Mouse (Mus musculus) heart, embryonic 10.5 days (tissue): ENCODE measurements at regions not wholly inside any gene's neighbourhood (a gene's known extent, or its start where the extent isn't known, plus 50 kb on each side); places are given as distances from the start of the nearest gene placed in this dataset.
A peak's percentile ranks its signal among the peaks of the same experiment; 100 is the strongest.
"Not testable (repeated sequence)": the region's sequence is repeated elsewhere in the genome, so short reads cannot be mapped to it uniquely, and the experiment has no call there.

ENCODE experiments used
- DNase-seq: peaks from one replicate; pipeline ENCODE4 v3.0.0-alpha.2; 2017; ENCODE audit warnings: low spot score
- H3K27ac ChIP-seq: fragments of 300-500 bp; sonication (generic); 2 replicates; pipeline ENCODE4 v1.5.1; 2016; ENCODE audit warnings: mild to moderate bottlenecking
- H3K27me3 ChIP-seq: fragments of 300-500 bp; sonication (generic); 2 replicates; pipeline ENCODE4 v1.6.1; 2016; ENCODE audit warnings: mild to moderate bottlenecking; ENCODE audit not compliant: poor library complexity, insufficient read depth, severe bottlenecking
- H3K36me3 ChIP-seq: fragments of 300-500 bp; sonication (generic); 2 replicates; pipeline ENCODE4 v1.6.1; 2016; ENCODE audit warnings: mild to moderate bottlenecking, moderate library complexity
- H3K4me1 ChIP-seq: fragments of 300-500 bp; sonication (generic); 2 replicates; pipeline ENCODE4 v1.6.1; 2016; ENCODE audit warnings: mild to moderate bottlenecking
- H3K4me3 ChIP-seq: fragments of 300-500 bp; sonication (generic); 2 replicates; pipeline ENCODE4 v1.5.1; 2016; ENCODE audit warnings: mild to moderate bottlenecking, moderate library complexity
- H3K9me3 ChIP-seq: fragments of 300-500 bp; sonication (generic); 2 replicates; pipeline ENCODE4 v1.6.1; 2016; ENCODE audit warnings: mild to moderate bottlenecking, moderate library complexity
- WGBS: fragments of 180-500 bp; shearing (Covaris S2); methylation state at CpG from one replicate; pipeline ENCODE4 v1.1.7; 2016; 5-methylcytosine and 5-hydroxymethylcytosine counted together

DNA sequence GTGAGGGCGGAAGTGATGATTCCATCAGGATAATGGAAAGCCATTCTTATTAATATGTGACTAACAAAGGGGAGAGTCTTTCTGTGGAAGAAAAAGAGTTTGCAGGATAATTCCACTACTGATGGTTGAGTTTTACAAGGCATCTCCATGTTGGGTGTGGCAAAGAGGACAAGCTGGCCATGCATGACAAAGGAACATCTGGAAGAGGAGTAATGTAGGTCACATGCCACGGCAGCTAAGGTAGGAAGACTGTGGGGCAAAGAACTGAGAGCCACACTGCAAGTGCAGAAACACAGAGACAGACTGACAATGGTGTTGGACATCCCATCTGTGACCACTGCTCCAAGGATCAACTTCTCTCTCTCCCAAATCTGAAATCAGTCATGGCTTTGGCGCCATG, 196.4 kb upstream of the Gdi2 start:
- no peaks in the 10 kb centered on the region for H3K27me3 ChIP-seq
- H3K9me3 ChIP-seq, result peaks cover 18% of the 10 kb centered on the region
- no peaks in the 10 kb centered on the region for H3K4me1 ChIP-seq
- H3K4me3 ChIP-seq, result no peak overlapping the region
- no peak for DNase-seq
- H3K36me3 ChIP-seq, result no peaks in the 10 kb centered on the region
- no peak overlapping the region for H3K27ac ChIP-seq
- WGBS, result 64% methylated on average over 3 of the region's 3 CpGs

DNA sequence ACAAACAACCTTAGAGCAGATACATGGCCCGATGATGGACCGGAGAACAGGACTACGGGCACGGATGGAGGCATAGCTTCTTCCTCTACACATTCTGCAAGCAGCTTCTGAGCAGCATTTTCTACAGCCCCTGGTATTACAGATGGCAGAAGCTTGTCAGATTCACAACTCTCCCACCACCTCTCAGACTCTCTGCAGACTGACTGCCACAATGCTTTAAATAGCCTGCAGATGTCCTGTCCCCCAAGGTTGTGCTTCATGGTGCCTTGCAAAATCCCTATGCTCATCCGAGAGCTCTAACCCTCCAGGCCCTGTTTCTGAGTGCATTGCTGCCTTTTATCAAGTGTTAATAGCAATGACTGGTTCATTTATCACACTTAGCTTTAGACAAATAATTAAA, 194.3 kb upstream of the Gdi2 start:
- H3K9me3 ChIP-seq, result 0 out of 2 replicates have a peak, but pooled peaks cover 15% of the 10 kb centered on the region
- 76% methylated on average over 5 of the region's 5 CpGs for WGBS
- no peaks in the 10 kb centered on the region for H3K36me3 ChIP-seq
- no peak overlapping the region for H3K27ac ChIP-seq
- H3K4me3 ChIP-seq, result no peak overlapping the region
- no peaks in the 10 kb centered on the region for H3K4me1 ChIP-seq
- H3K27me3 ChIP-seq, result no peaks in the 10 kb centered on the region
- no peak for DNase-seq

DNA sequence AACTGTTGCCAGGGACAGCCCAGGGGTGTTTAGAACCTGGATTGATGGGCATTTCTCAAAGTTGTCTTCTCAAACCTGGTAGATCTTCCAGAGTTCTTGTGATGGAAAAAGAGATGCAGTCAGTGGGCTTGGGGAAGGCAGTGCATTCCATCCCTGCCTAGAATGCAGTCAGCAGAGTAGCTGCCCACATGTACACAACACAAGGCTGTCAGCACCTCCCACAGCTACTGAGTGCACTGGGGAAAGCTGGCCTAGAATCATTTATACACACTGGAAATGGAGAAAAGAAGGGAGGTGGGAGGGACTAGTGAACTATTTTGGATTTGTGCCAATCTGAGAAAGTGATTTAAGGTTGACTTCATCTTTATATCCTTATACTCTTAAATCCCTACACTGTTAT, 183.0 kb upstream of the Gdi2 start:
- Histone ChIP-seq H3K4me1 (peaks cover 17% of the 10 kb centered on the region), H3K27me3 (peaks cover 26% of the 10 kb centered on the region)
- not testable (repeated sequence) for H3K36me3 ChIP-seq, DNase-seq, H3K4me3 ChIP-seq, H3K27ac ChIP-seq, H3K9me3 ChIP-seq

DNA sequence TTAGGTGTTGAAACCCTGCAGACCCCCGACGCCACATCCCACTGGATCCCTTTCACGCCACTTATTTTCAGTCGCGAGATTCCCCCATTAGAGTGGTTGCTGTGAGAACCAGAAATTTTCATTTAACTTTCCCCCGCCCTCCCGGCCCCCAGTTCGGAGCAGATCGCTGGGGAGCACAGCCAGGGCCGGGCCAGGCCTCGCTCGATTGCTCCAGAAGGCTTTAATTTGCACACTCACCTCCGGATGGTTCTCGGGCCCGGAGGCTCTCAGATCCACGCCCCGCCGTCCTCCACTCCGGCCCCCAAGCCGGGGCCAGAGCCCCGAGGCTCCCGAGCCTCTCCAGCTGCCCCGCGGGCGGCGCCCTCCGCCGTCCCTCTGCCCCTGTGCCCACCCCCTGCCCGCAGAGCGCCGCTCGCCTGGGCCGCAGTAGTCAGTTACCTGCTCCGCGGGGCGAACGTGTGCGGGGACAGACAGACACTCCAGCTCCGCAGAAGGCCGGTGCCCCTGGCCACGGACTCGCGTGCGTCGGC, 179.7 kb upstream of the Gdi2 start:
- Histone ChIP-seq H3K27me3 (peaks cover 49% of the 10 kb centered on the region), H3K4me3 (peak overlapping the region; percentile 67), H3K36me3 (no peaks in the 10 kb centered on the region), H3K4me1 (peaks cover 17% of the 10 kb centered on the region), H3K9me3 (0 out of 2 replicates have a peak, but pooled peaks cover 3% of the 10 kb centered on the region), H3K27ac (no peak overlapping the region)
- WGBS, result 2% methylated on average over 45 of the region's 45 CpGs
- DNase-seq, result no peak

DNA sequence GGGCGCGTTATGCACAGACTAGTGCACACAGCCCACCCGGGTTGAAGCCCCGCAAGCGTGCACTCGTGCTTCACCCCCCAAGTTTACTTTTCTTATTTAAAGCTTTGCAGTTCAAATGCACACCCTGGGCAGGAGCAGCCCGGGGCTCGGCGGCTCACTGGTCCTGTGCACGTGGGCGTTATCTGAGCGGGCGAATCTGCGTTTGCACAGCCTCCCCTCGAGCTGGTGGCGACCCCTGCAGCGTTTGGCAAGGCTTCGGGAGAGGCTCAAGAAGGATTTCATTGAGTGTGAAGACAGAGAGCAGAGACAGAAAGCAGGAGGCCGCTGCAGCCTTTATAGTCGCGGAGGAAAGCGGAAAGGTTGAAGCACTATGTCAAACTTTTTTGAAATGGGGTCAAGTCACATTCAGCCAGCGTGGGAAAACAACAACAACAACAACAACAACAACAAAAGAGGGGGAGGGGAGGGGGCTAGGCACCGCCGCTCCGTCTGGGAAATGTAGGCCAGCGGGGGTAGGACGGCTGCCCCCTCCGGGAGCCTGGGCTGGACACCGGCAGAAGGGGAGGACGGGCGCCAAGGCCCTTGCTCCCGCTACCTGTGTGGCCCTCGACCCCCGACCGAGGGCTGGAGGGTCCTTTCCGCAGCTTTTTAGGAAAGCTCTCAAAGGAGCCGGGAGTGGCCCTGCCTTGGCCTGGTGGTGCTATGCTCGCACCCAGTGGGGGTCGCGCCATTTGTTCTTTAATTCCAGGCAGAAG, 178.7 kb upstream of the Gdi2 start:
- DNase-seq, result peak; percentile 78
- peaks cover 17% of the 10 kb centered on the region for H3K4me1 ChIP-seq
- peaks cover 49% of the 10 kb centered on the region for H3K27me3 ChIP-seq
- peak overlapping the region; percentile 67 for H3K4me3 ChIP-seq
- H3K9me3 ChIP-seq, result 0 out of 2 replicates have a peak, but pooled peaks cover 3% of the 10 kb centered on the region
- no peak overlapping the region for H3K27ac ChIP-seq
- 1% methylated on average over 41 of the region's 41 CpGs for WGBS
- no peaks in the 10 kb centered on the region for H3K36me3 ChIP-seq

DNA sequence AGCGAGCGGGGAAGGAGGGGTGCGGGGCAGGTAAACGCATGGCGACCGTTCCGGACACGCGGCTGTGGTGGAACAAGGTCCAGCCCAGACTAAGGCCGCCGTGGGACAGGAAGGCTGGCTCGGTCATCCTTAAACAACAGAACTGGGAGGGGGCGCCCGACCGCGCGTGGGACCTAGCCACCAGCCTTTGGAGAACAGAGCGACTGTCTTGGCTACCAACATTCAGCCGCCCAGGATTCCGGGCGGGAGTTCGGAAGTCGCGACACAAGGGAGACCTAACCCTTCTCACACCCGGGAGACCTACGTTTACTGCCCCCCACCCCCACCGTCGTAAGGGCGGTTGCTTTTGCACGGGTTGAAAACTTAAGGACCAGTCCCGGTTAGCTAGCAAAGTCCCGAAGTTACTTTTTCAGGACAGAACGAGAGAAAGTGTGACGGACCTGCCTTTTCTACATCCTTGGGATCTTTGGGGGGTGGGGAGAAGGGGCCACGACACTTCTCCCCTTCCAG, 178.1 kb upstream of the Gdi2 start:
- H3K27me3 ChIP-seq, result peaks cover 49% of the 10 kb centered on the region
- H3K36me3 ChIP-seq, H3K9me3 ChIP-seq, DNase-seq, H3K27ac ChIP-seq: not testable (repeated sequence)
- H3K4me1 ChIP-seq, result peaks cover 17% of the 10 kb centered on the region
- under 1% methylated on average over 35 of the region's 35 CpGs for WGBS
- peak overlapping the region; percentile 67 for H3K4me3 ChIP-seq

DNA sequence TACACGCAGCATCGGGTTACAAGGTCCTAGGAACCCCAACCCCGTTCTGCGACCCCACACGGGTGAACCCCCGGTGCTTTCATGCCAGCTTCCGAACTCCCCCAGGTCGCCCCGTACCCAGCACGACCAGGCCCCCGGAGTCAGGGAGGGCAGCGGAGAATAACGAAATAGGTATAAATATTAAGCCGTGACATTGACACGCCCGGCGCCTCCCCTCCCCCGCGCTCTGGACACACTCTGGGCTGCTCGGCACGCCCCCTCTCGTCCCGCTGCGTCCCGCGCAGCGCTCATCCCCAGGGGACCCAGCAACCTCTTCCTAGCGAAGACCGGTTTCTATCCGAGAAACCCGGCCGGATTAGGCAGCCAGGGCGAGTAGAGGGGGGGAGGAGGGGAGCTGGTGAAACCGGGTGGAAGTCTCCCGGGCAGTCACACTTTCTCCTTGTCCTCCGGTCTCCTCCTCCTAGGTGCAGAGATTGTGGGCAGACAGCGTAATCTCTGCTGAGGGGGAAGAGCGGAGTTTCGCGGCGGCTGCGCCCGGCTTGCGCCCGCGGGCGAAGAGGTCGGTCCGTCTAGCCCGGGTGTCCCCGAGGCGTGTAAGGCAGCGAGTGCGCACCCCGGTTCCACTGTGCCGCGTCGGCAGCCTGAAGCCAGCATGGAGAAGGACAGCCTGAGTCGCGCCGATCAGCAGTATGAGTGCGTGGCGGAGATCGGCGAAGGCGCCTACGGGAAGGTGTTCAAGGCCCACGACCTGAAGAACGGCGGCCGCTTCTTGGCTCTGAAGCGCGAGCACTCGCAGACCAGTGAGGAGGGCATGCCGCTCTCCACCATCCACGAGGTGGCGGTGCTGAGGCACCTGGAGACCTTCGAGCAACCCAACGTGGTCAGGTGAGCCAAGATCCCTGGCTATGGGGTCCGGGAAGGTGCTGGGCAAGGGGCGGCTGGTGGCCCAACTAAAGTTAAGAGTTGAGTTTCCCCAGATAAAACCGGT, 177.1 kb upstream of the Gdi2 start:
- WGBS, result under 1% methylated on average over 82 of the region's 82 CpGs
- H3K4me3 ChIP-seq, result peak overlapping the region; percentile 67
- peaks cover 49% of the 10 kb centered on the region for H3K27me3 ChIP-seq
- no peaks in the 10 kb centered on the region for H3K36me3 ChIP-seq
- peak; percentile 77 for DNase-seq
- H3K4me1 ChIP-seq, result peaks cover 17% of the 10 kb centered on the region
- no peaks in the 10 kb centered on the region for H3K9me3 ChIP-seq
- no peak overlapping the region for H3K27ac ChIP-seq

DNA sequence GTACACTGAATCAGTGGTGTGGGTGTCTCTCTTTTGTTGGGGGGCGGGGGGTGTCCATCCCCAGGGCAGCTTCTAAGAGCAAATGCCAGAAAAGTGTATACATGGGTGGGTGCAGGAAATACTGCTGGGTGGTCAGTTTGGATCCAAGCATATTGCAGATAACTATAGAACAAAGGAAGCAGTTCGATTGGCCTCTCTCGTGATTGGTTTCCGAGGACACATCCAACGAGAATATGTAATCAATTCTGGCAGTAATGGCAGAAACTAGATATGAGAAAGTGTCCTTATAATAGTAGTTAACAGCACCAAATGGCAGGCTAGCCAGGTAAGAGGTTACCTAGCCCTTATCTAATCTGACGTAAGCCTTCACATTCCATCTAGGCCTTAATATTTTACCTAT, 165.2 kb upstream of the Gdi2 start:
- Histone ChIP-seq H3K27me3 (no peaks in the 10 kb centered on the region), H3K9me3 (no peaks in the 10 kb centered on the region), H3K4me1 (no peaks in the 10 kb centered on the region), H3K36me3 (no peaks in the 10 kb centered on the region), H3K27ac (no peak overlapping the region), H3K4me3 (no peak overlapping the region)
- no peak for DNase-seq
- WGBS, result 65% methylated on average over 6 of the region's 6 CpGs

DNA sequence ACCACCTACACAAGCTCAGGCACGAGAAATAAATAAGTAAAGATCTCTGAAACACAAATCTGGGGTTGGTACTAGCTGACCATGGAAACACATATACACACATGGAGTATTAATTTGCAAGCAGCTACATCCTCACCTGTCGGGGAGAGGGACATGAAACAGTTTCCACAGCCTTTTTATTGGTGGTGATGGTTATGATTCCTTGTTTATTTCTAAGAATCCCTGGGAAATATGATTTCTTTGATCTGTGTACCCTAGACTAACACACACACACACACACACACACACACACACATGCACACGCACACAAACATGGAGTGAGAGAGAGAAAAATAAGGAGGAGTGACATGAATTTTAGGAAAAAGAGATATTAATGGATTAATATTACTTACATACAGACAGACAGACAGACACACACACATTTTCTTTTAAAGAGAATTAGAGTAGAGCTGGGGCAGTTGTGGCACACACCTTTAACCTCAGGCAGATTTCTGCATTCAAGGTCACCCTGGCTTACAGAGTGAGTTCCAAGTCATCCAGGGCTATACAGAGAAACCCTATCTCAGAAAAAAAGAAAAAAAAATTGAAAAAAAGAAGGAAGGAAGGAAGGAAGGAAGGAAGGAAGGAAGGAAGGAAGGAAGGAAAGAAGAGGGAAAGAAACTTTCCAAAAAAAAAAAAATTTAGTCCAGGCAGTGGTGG, 164.2 kb upstream of the Gdi2 start:
- 39% methylated on average over 3 of the region's 3 CpGs for WGBS
- H3K4me1 ChIP-seq, H3K4me3 ChIP-seq, H3K36me3 ChIP-seq, DNase-seq, H3K9me3 ChIP-seq, H3K27ac ChIP-seq, H3K27me3 ChIP-seq: not testable (repeated sequence)

DNA sequence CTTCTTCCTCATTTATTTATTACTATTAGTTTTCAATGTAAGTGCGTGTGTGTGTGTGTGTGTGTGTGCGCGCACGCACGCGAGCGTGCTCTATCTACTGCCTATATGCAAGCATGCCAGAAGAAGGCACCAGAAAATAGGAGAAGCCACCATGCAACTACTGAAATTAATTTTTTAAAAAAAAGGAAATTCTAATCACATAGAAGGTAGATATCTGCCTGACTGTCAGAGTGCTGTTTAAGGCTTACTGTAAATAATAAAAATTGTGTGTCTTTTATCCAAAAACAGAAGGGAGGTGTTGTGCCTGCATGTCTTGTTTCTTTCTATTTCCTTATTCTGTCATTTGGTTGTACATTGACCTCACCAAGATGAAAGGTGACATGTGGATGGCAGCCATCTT, 163.1 kb upstream of the Gdi2 start:
- Histone ChIP-seq H3K4me3 (no peak overlapping the region), H3K36me3 (no peaks in the 10 kb centered on the region), H3K4me1 (no peaks in the 10 kb centered on the region), H3K27me3 (no peaks in the 10 kb centered on the region), H3K27ac (no peak overlapping the region), H3K9me3 (peaks cover 5% of the 10 kb centered on the region; the same call in 1 of the 2 replicates)
- 90% methylated on average over 7 of the region's 7 CpGs for WGBS
- DNase-seq, result no peak

DNA sequence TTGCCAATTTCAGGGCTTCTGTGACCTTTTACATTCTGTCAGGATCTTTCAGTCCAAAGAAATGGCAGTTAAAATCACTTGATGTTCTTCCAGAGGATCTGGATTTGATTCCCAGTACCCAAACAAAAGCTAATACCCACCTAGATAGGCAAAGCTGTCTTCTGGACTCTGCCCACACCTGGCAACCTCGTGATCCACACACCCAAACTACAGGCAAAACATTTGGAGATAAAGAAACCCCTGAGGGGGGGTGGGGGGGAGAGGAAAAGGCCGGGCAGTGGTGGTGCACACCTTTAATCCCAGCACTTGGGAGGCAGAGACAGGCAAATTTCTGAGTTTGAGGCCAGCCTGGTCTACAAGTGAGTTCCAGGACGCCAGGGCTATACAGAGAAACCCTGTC, 160.1 kb upstream of the Gdi2 start:
- H3K9me3 ChIP-seq, H3K27me3 ChIP-seq, H3K4me3 ChIP-seq, DNase-seq, H3K4me1 ChIP-seq, H3K36me3 ChIP-seq, H3K27ac ChIP-seq: not testable (repeated sequence)
- 64% methylated on average over 3 of the region's 3 CpGs for WGBS

DNA sequence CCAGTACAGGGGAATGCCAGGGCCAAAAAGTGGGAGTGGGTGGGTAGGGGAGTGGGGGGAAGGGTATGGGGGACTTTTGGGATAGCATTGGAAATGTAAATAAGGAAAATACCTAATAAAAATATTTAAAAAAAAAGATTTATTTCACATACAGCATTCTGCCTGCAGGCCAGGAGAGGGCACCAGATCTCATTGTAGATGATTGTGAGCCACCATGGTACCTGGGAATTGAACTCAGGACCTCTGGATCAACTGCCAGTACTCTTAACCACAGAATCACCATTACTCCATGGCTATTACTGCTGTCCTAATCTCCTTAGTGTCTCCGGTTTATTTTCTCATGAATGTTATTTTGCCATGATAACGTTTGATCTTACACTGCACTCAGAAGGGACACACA, 132.1 kb upstream of the Gdi2 start:
- not testable (repeated sequence) for H3K27ac ChIP-seq, H3K9me3 ChIP-seq, H3K36me3 ChIP-seq, H3K4me1 ChIP-seq, H3K27me3 ChIP-seq, DNase-seq, H3K4me3 ChIP-seq
- 70% methylated on average over 2 of the region's 2 CpGs for WGBS
